Mouse (Mus musculus) heart, postnatal 36 days (tissue): ENCODE data around the gene Zfp652. TPM values are rescaled to one million over a fixed set of nuclear protein-coding genes. Genes with fewer than 3 reads are reported as not detected.

Experiments
- DNase-seq, 2 experiments: peaks; one replicate each; pipeline ENCODE4 v3.0.0; 2021 to 2022
- intact Hi-C: fragments of 180-260 bp; cut with DNase I; formaldehyde crosslinking; loops from one replicate; pipeline ENCODE4 v1.15.1; 2025
- total RNA-seq, 2 experiments: library from RNA; stranded (reverse); gene quantifications; 2 replicates each; pipeline ENCODE4 v1.2.3; 2021

Gene Zfp652
- total RNA-seq, 2 experiments from 2014 or later: 50.7 to 50.8 TPM

DNA sequence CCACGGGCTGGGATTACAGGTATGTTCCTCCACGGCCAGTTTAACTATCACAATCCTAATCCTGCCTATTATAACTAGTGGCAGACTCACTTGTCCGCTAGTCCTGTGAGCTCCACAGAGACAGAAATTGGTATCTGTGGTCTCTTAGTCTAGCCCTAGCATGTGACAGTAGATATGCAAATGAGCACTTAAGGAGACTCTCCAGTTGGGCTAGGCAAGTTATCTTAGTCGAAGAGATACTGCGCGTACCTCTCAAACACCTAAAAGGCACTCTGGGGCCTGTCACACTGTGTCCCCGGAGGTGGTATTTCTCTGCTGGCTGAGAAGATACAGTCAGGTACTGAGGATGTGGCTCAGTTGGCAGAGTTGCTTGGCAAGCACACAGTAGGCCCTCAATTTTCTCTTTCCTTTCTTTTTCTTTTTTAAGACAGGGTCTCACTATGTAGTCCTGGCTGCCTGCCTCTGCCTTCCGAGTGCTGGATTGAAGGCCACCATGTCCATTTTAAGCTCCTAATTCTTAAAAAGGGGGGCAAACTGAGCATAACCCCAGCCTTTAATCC, 80.6 kb downstream of the Zfp652 start:
- no peak for DNase-seq
- intact Hi-C loops: no loop called here

- no peak for DNase-seq
- intact Hi-C loops: loop anchor here (2.0 kb wide), 2 partner anchors 15 to 29 kb away; no protein-coding TSS in a partner anchor
Measured at GRCm38 (mm10) chr11:95794201-95794600, 81.7 kb downstream of the Zfp652 start.

GRCm38 (mm10) chr11:95795582-95795981, 83.1 kb downstream of the Zfp652 start:
- peak in 1 of 2 experiments; percentile 46 for DNase-seq
- intact Hi-C loops: loop anchor here (2.0 kb wide), 2 partner anchors 17 to 27 kb away; no protein-coding TSS in a partner anchor

DNA sequence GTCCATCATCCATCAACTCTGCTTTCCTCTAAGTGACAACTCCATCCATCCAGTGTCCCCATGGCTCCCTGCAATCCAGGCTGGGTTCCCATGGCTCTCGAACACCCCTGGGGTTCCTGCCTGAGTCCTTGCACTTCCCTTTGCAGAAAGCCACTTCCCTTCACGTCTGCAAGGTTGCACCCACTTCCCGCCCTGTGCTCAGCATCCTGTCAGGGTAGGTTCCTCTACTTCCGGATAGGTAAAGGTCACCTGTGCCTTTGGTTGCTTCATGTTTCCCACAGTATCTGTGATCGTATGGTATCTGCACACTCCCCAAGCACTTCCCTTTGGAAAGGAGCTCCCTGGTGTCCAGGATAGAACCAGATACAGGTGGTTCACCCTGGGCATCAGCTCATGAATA, 92.5 kb downstream of the Zfp652 start:
- DNase-seq: no peak
- intact Hi-C loops: no loop called here

DNA sequence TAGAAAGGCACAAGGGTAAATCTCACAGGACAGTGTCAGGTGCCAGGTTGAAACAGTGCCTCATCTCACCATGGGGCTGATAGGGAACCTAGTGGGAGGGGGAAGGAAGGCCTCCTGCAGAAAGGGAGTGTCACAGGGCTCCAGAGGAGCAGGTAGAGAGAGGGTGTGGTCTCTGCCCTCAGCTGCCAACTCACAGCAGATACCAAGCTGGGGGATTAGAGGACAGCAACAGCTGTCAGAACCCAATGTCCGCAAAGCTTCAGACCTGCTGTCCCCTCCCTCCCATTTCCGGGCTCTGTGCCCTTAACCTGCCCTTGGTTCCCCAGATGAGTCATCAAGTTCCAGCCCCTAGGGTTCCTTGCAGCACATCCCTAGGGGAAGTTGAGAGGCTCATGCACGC, 93.1 kb downstream of the Zfp652 start:
- no peak for DNase-seq

DNA sequence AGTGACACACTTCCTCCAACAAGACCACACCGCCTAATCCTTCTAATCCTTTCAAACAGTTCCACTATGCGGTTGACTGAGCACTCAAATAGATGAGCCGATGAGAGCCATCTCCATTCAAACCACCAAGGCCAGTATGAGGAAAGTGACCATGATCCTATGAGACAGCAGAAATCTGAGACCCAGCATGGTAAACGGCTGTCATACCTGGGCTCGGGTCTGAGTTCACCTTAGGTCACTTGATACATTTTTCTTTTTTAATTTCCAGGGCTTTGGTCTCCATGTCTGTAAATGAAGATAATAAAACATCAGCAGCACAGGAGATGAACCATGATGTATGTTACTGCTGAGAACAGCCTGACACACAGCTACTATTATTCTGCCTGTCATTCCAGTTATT, 95.4 kb downstream of the Zfp652 start:
- DNase-seq: no peak

More for the DNA sequence above, 93.1 kb downstream of the Zfp652 start:
- intact Hi-C loops: no loop called here

GRCm38 (mm10) chr11:95808448-95809011, 96.1 kb downstream of the Zfp652 start:
- DNase-seq: no peak
- intact Hi-C loops: no loop called here

More for the DNA sequence above, 95.4 kb downstream of the Zfp652 start:
- intact Hi-C loops: no loop called here

DNA sequence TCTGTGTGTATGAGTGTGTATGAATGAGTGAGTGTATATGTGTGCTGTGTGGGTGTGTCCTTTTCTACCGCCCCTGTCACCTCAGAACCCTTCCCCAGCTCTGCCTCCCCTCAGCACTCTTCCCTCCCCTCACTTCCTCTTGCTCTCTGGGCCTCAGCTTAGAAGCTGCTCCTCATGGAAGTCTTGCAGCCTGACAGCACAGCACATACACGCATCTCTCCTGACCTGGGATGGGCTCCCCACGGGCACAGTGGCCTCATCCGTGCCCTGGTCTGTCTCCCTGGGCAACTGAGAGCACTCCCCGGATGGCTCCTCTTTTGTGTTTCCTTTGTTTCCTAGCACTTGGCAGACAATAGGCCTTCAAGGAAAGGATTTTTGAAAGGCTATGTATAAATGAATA, 97.1 kb downstream of the Zfp652 start:
- intact Hi-C loops: no loop called here
- no peak for DNase-seq

GRCm38 (mm10) chr11:95810828-95811227, 98.4 kb downstream of the Zfp652 start:
- intact Hi-C loops: no loop called here
- no peak for DNase-seq

DNA sequence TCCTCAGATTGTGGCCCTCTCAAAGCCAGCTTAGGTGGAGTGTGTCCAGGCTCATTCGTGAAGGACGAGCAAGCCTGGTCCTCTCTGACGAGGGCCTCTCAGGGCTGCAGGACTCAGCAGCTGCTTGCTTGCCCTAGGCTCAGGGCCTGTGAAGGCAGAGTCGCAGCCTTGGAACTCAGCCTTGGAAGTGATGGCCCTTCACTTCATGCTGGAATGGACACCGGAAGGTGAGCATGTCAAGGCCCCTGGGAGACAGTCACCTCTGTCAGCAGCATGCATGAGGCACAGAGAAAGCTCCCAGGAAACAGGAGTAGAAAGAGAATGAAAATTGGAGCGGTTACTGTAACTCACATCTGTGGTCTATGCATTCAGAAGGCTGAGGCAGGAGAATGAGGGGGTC, 99.3 kb downstream of the Zfp652 start:
- DNase-seq: no peak
- intact Hi-C loops: no loop called here

- no peak for DNase-seq
- intact Hi-C loops: no loop called here
Measured at GRCm38 (mm10) chr11:95812224-95812623, 99.8 kb downstream of the Zfp652 start.

DNA sequence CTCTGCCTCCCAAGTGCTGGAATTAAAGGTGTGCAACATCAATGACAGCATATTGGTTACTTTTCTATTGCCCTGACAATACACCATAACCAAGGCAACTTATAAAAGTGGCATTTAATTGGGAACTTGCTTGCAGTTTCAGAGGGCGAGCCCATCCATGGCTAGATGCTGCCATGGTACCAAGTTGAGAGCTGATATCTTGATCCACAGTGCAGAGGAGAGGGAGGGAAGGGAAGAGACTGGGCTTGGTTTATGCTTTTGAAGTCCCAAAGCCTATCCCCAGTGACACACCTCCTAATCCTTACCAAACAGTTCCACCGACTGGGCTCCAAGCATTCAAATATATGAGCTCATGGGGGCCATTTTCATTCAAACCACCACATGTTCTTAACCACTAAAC, 101.6 kb downstream of the Zfp652 start:
- intact Hi-C loops: no loop called here
- DNase-seq: no peak

DNA sequence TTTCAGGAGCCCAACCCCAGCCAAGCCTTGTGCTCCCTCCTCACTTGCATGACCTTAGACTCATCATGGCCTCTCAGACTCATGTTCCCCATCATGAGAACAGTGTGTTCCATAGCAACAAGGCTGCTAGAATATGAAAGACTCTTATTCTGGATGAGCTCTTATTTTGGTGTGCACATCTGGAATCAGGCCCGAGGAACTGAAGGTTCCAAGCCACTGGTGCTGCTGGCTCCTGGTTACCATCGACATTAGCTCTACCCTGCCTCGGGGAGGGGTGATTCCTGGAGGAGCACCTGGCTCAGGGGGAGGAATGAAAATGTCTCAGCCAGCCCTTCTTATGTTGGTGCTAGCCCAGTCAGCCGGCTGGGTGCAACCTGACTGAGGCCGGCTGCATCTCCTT, 102.4 kb downstream of the Zfp652 start:
- DNase-seq: no peak
- intact Hi-C loops: no loop called here

DNA sequence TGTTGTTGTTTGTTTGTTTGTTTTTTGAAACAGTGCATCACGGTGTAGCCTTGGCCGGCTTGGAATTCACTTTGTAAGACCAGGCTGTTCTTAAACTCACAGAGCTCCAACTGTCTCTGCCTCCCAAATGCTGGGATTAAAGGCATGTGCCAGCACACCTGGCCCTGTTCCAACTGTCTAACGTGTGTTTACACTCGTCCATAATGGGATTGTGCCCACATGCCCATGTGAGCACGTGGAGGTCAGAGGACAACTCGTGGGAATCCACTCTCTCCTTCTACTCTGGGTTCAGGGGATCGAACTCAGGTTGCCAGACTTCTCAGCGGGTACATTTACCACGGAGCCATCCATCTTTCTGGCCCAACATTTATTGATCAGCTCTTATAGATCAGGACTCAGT, 102.9 kb downstream of the Zfp652 start:
- DNase-seq: no peak
- intact Hi-C loops: no loop called here

- DNase-seq: no peak
- intact Hi-C loops: no loop called here
Measured at GRCm38 (mm10) chr11:95819138-95819537, 106.7 kb downstream of the Zfp652 start.

- intact Hi-C loops: loop anchor here (5.0 kb wide), 1 partner anchor 109 kb away; the partner anchor contains the start of gene Zfp652
- DNase-seq: no peak
Measured at GRCm38 (mm10) chr11:95821511-95821910, 109.0 kb downstream of the Zfp652 start.

DNA sequence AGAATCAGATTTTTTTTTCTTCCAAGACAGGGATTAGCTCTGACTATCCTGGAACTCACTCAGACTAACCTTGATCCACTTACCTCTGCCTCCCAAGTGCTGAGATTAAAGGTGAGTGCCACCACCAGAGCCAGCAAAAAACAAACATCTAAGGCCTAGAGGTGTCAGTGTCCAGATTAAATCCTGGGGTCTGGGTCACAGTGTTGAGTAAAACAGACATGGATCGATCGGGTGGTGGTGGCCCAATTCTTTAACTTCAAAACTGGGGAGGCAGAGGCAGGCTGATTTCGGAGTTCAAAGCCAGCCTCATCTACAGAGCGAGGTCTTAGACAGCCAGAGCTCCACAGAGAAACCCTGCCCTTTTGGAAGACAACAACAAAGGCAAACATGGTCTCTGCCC, 110.0 kb downstream of the Zfp652 start:
- DNase-seq: no peak
- intact Hi-C loops: loop anchor here (2.0 to 5.0 kb wide), 3 partner anchors 28 to 110 kb away; partner anchors contain the start of gene Zfp652

DNA sequence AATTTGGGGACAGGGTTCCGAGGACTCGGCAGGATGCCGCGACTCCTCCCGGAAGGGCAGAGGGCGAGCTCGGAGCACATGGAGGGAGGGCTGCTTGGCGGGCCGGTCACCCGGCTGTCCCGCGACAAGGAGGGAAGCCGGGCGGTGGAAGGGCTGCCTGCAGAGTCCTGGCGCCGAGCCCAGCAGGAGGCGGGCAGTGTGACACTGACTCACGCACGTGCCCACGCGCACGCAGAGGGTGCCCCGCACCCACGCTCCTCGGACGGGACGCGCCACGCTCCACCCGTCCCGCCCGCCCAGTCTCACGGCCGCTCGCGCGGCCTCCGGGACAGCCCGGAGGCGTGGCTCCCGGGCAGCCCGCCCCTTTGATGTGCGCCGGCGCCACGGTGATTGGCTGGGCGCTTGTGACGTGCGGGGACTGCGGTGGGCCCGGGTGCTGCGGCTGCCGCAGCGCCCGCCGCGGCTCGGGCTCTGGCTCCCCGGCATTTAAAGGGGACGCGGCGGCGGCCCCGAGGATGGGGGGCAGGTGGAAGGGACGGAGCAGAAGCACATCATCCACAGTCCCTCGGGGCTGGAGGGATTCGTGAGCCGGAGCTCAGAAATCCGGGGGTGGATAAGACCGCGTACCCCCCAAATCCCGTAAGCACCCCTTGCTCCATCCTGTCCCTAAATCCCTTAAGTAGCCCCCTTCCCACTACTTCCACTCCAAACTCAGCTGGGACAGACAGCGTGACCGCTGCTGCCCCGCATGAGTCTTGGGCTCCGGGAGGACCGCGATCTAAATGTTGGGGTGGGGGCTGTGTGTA, 111.8 kb downstream of the Zfp652 start, which contains the start of gene Phospho1:
Gene Phospho1, plus strand, starts transcription at position 429 of the 806 bp plus-strand sequence.
- DNase-seq: peak; percentile 92 to 94
- intact Hi-C loops: loop anchor here (2.0 to 5.0 kb wide), 2 partner anchors 53 to 112 kb away; partner anchors contain the start of gene Zfp652

- peak; percentile 73 to 84 for DNase-seq
- intact Hi-C loops: loop anchor here (2.0 to 5.0 kb wide), 2 partner anchors 54 to 113 kb away; partner anchors contain the start of gene Zfp652
Measured at GRCm38 (mm10) chr11:95824877-95825243, 112.4 kb downstream of the Zfp652 start.

DNA sequence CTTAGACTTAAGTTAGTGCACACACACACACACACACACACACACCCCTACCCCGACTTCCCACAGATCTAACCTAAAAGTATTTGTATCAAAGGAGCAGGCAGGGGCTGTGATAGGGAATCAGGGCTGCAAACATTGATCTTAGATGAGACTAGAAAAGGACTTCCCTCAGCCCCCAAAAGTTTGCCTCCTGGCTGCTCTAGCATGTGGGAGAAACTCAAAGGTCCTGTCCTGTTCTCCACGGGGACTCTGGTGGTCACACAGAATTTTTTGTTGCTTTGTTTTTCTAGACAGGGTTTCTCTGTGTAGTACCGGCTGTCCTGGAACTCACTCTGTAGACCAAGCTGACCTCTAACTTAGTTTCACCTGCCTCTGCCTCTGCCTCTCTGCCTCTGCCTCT, 113.2 kb downstream of the Zfp652 start:
- intact Hi-C loops: loop anchor here (2.0 kb wide), 1 partner anchor 55 kb away; no protein-coding TSS in a partner anchor

More for the DNA sequence above, 113.2 kb downstream of the Zfp652 start:
- DNase-seq: no peak
